Mouse (Mus musculus) ES-E14 (cell line): ENCODE data around the gene 4833423E24Rik.

Experiments used
- MAFK ChIP-seq: IDR thresholded peaks from 2 replicates; pipeline ENCODE4 v1.6.1; 2014; ENCODE audit warnings: mild to moderate bottlenecking, low read depth, low read length, inconsistent platforms; ENCODE audit not compliant: insufficient read depth
- ZNF384 ChIP-seq: IDR thresholded peaks from 2 replicates; pipeline ENCODE4 v1.6.1; 2012; ENCODE audit warnings: low read depth, low read length, inconsistent platforms

- no peak for TF ChIP-seq MAFK
- TF ChIP-seq ZNF384 = no peak
These were observed 4.2 kb upstream of the 4833423E24Rik start for GRCm38 (mm10) chr2:85522859-85523489.
